ENCODE assay signal across 20 mouse cellular contexts in genomic region chr7:73545004-73545403, GRCm38 (mm10). TPM values are rescaled to one million over a fixed set of nuclear protein-coding genes. Genes with fewer than 3 reads are reported as not detected.
DNase-seq lines count a peak whose midpoint lies in the region; ATAC-seq and TF ChIP-seq lines count a peak whose summit lies in the region.
"Had no signal": no experiment of that assay in that cellular context is flagged by ENCODE, and none has a peak within 500 bp of the region (broad histone marks: within the 10 kb centered on the region; RNA-seq: fewer than 3 reads in every experiment).

No protein-coding gene starts in this region.

- no peak for TF ChIP-seq EP300 in heart, postnatal 0 days (IDR thresholded peaks at IDR 0.05; ENCODE audit: low read depth)

- peaks cover 30% of the 10 kb centered on the region for H3K36me3 ChIP-seq in forebrain, embryonic 13.5 days (ENCODE audit: poor library complexity, severe bottlenecking)
- peaks cover 11% of the 10 kb centered on the region for H3K36me3 ChIP-seq in forebrain, embryonic 16.5 days (ENCODE audit: control insufficient read depth, insufficient read depth)
- peaks cover 37% of the 10 kb centered on the region for H3K36me3 ChIP-seq in heart, postnatal 0 days (replicated peaks; ENCODE audit: control insufficient read depth, insufficient read depth, low read length)

- no peak overlapping the region for H3K9ac ChIP-seq in forebrain, embryonic 13.5 days
- H3K9ac ChIP-seq in forebrain, embryonic 16.5 days (replicated peaks; ENCODE audit: low read depth, low read length), result no peak overlapping the region
- H3K9ac ChIP-seq in heart, postnatal 0 days (replicated peaks; ENCODE audit: low read depth, low read length), result no peak overlapping the region
- H3K9ac ChIP-seq: heart, embryonic 15.5 days; hindbrain, embryonic 15.5 days; liver, embryonic 12.5 days; lung, embryonic 14.5 days; neural tube, embryonic 12.5 days had no signal

- peak overlapping the region; percentile 1; the same call in 1 of the 2 replicates for H3K4me2 ChIP-seq in forebrain, embryonic 13.5 days
- H3K4me2 ChIP-seq in forebrain, embryonic 16.5 days (ENCODE audit: low read length), result no peak overlapping the region
- peak overlapping the region; percentile 15; the same call in 1 of the 2 replicates for H3K4me2 ChIP-seq in heart, postnatal 0 days (ENCODE audit: low read depth, low read length)
- H3K4me2 ChIP-seq: hindbrain, embryonic 15.5 days; liver, embryonic 12.5 days; lung, embryonic 14.5 days; neural tube, embryonic 12.5 days had no signal

- H3K9me3 ChIP-seq in forebrain, embryonic 13.5 days (replicated peaks), result no peaks in the 10 kb centered on the region
- H3K9me3 ChIP-seq in forebrain, embryonic 16.5 days (ENCODE audit: control insufficient read depth, low read length), result no peaks in the 10 kb centered on the region
- H3K9me3 ChIP-seq in heart, postnatal 0 days (replicated peaks; ENCODE audit: control insufficient read depth, low read length), result no peaks in the 10 kb centered on the region
- H3K9me3 ChIP-seq: heart, embryonic 15.5 days; hindbrain, embryonic 15.5 days; liver, embryonic 12.5 days; neural tube, embryonic 12.5 days had no signal

- DNase-seq in heart, postnatal 0 days (ENCODE audit: low spot score), result no peak
- DNase-seq in heart, postnatal 14 days, result no peak
- DNase-seq in thymus, postnatal 25 days, result peak; percentile 2
- no peak for DNase-seq in thymus, postnatal 14 days
- DNase-seq: adrenal gland, postnatal 10 days; cerebellum, adult 2 months; gastrocnemius, postnatal 36 days; left cerebral cortex, postnatal 4 days; lung, embryonic 14.5 days; spleen, adult 18-20 months had no signal

- intact Hi-C loops in heart, postnatal 14 days (cut with DNase I), result no loop called here

- 87% methylated on average over 4 of the region's 4 CpGs for WGBS in forebrain, embryonic 13.5 days
- 87% methylated on average over 4 of the region's 4 CpGs for WGBS in forebrain, embryonic 16.5 days
- 65% methylated on average over 4 of the region's 4 CpGs for WGBS in heart, postnatal 0 days

- H3K4me3 ChIP-seq in forebrain, embryonic 13.5 days, result no peak overlapping the region
- no peak overlapping the region for H3K4me3 ChIP-seq in forebrain, embryonic 16.5 days (replicated peaks; ENCODE audit: low read length)
- no peak overlapping the region for H3K4me3 ChIP-seq in heart, postnatal 0 days (ENCODE audit: low read depth, low read length)
- H3K4me3 ChIP-seq: heart, embryonic 15.5 days; hindbrain, embryonic 15.5 days; layer of hippocampus, adult 2 months; liver, embryonic 12.5 days; neural tube, embryonic 12.5 days had no signal

- TF ChIP-seq CTCF in heart, postnatal 0 days (IDR thresholded peaks at IDR 0.05; ENCODE audit: low read depth), result no peak

- no peaks in the 10 kb centered on the region for H3K27me3 ChIP-seq in forebrain, embryonic 13.5 days
- H3K27me3 ChIP-seq in forebrain, embryonic 16.5 days (replicated peaks; ENCODE audit: control insufficient read depth, insufficient read depth, low read length), result no peaks in the 10 kb centered on the region
- H3K27me3 ChIP-seq in heart, postnatal 0 days (ENCODE audit: control insufficient read depth, insufficient read depth, low read length), result no peaks in the 10 kb centered on the region
- H3K27me3 ChIP-seq: heart, embryonic 15.5 days; hindbrain, embryonic 15.5 days; liver, embryonic 12.5 days; neural tube, embryonic 12.5 days had no signal

- ATAC-seq in forebrain, embryonic 13.5 days, result no peak
- no peak for ATAC-seq in forebrain, embryonic 16.5 days
- ATAC-seq in heart, postnatal 0 days (ENCODE audit: insufficient read depth, low read depth), result no peak
- no peak for ATAC-seq in megakaryocyte progenitor cell, adult 5-6 weeks (replicated peaks; ENCODE audit: poor library complexity)
- ATAC-seq: intestine, embryonic 16.5 days; liver, embryonic 12.5 days had no signal

- H3K4me1 ChIP-seq in forebrain, embryonic 13.5 days, result peaks cover 26% of the 10 kb centered on the region
- H3K4me1 ChIP-seq in forebrain, embryonic 16.5 days (replicated peaks; ENCODE audit: control insufficient read depth, insufficient read depth, low read length), result peaks cover 19% of the 10 kb centered on the region
- peaks cover 19% of the 10 kb centered on the region for H3K4me1 ChIP-seq in heart, postnatal 0 days (ENCODE audit: control insufficient read depth, insufficient read depth)

- H3K27ac ChIP-seq in forebrain, embryonic 13.5 days, result no peak overlapping the region
- H3K27ac ChIP-seq in forebrain, embryonic 16.5 days (ENCODE audit: low read length), result no peak overlapping the region
- 0 out of 2 replicates have a peak overlapping the region, but pooled peaks have one; percentile 18 for H3K27ac ChIP-seq in heart, postnatal 0 days (ENCODE audit: low read depth)
- H3K27ac ChIP-seq: hindbrain, embryonic 15.5 days; kidney, postnatal 0 days; layer of hippocampus, adult 2 months; liver, embryonic 12.5 days; neural tube, embryonic 12.5 days had no signal

RNA-seq across cellular contexts. Expression of gene Chd2, which starts 3.4 kb away (rescaled TPM):
- polyA plus RNA-seq in forebrain, embryonic 13.5 days (2015; fragmentation: Nextera tagmentation; extraction: Ambion mirVana), result 62.8 TPM in 2 replicates
- polyA plus RNA-seq in forebrain, embryonic 16.5 days (2015; fragmentation: Nextera tagmentation; extraction: Ambion mirVana), result 56.8 and 60.2 TPM in 2 replicates
- 43.0 and 65.5 TPM in 2 replicates for total RNA-seq in heart, postnatal 0 days (2014; rRNA removed; ENCODE audit: low replicate concordance)
- 31.1 and 32.2 TPM in 2 replicates for polyA plus RNA-seq in heart, postnatal 0 days (2015; fragmentation: Nextera tagmentation; extraction: Ambion mirVana)
- total RNA-seq in heart, postnatal 14 days (2021), result 10 to 100 TPM; 46.4 to 56.0 TPM
- total RNA-seq in megakaryocyte progenitor cell, adult 5-6 weeks (2015), result 46.8 and 54.3 TPM in 2 replicates
- total RNA-seq in megakaryocyte progenitor cell, adult 5-6 weeks (2017), result 82.2 and 117 TPM in 2 replicates
